Mouse (Mus musculus) frontal cortex, postnatal 36 days (tissue): ENCODE data around the gene Fgf6.

Experiments
- DNase-seq, 2 experiments: peaks; one replicate each; pipeline ENCODE4 v3.0.0; 2022; ENCODE audit warnings: low spot score in 2 of 2

Gene Fgf6

GRCm38 (mm10) chr6:127014906-127015770 is at the start of gene Fgf6:
Fgf6 (plus strand) TSS chr6:127015586.
- no peak for DNase-seq

- DNase-seq, result peak in 1 of 2 experiments; percentile 13
These were observed 49.0 kb upstream of the Fgf6 start for GRCm38 (mm10) chr6:126966241-126967026.

- no peak for DNase-seq
These were observed 33.7 kb upstream of the Fgf6 start for GRCm38 (mm10) chr6:126981539-126982234.

- DNase-seq, result no peak
These were observed 21.7 kb upstream of the Fgf6 start for GRCm38 (mm10) chr6:126993676-126994075.

- no peak for DNase-seq
These were observed 19.9 kb upstream of the Fgf6 start for GRCm38 (mm10) chr6:126995494-126995893.

- no peak for DNase-seq
These were observed 19.0 kb upstream of the Fgf6 start for GRCm38 (mm10) chr6:126996399-126996798.

GRCm38 (mm10) chr6:127005646-127006045 is 9.7 kb upstream of the Fgf6 start:
- no peak for DNase-seq

GRCm38 (mm10) chr6:127006551-127006950 is 8.8 kb upstream of the Fgf6 start:
- no peak for DNase-seq

GRCm38 (mm10) chr6:127010021-127010420 is 5.4 kb upstream of the Fgf6 start:
- no peak for DNase-seq

GRCm38 (mm10) chr6:127011947-127012535 is 3.3 kb upstream of the Fgf6 start:
- no peak for DNase-seq

- DNase-seq, result no peak
These were observed 3.9 kb downstream of the Fgf6 start for GRCm38 (mm10) chr6:127019254-127019653.

GRCm38 (mm10) chr6:127020431-127020830 is 5.0 kb downstream of the Fgf6 start:
- DNase-seq, result no peak

GRCm38 (mm10) chr6:127024836-127025235 is 9.4 kb downstream of the Fgf6 start:
- DNase-seq, result no peak

GRCm38 (mm10) chr6:127034760-127035159 is 19.4 kb downstream of the Fgf6 start:
- peak in 1 of 2 experiments; percentile 3 for DNase-seq

- no peak for DNase-seq
These were observed 29.5 kb downstream of the Fgf6 start for GRCm38 (mm10) chr6:127044909-127045308.

GRCm38 (mm10) chr6:127050847-127051246 is 35.5 kb downstream of the Fgf6 start:
- no peak for DNase-seq

- DNase-seq, result no peak
These were observed 41.7 kb downstream of the Fgf6 start for GRCm38 (mm10) chr6:127056990-127057588.

GRCm38 (mm10) chr6:127059975-127060374 is 44.6 kb downstream of the Fgf6 start:
- no peak for DNase-seq

GRCm38 (mm10) chr6:127063915-127064314 is 48.5 kb downstream of the Fgf6 start:
- DNase-seq, result peak in 1 of 2 experiments; percentile 7

GRCm38 (mm10) chr6:127064815-127065214 is 49.4 kb downstream of the Fgf6 start:
- no peak for DNase-seq

GRCm38 (mm10) chr6:127072817-127073216 is 57.4 kb downstream of the Fgf6 start, which contains the start of gene Fgf23:
Fgf23 (plus strand) TSS chr6:127072902.
- DNase-seq, result no peak
